Mouse (Mus musculus): Measurements from ENCODE around the gene Tbc1d32.

The Tbc1d32 gene

DNA sequence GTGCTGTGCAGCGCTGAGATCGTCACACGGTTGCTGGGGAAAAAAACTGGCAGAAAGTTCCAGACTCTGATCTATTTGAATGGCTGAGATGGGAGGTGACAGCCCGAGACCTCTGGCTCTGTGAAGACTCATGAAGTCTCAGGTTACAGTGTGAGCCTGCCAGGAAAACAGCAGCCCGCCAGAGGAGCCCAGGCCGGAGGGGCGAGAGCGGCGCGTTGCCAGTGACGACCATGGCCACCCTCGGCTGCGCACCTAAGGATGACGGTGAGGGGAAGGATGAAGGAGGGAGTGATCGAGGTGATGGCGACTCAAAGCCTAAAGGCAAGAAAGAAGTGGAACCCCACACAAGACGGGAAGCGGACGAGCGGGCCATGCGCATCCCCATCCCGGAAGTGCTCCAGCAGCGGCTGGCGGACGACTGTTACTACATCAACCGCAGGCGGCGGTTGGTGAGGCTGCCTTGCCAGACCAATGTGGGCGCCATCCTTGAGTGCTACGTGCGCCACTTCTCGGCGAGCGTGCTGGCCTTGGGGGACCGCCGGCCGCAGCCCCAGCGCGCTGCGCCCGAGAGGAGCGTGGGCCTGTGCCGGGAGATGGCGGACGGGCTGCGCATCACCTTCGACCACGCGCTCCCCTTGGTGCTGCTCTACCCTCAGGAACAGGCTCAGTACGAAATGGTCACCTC, 113.4 kb downstream of the Tbc1d32 start:
- peak; percentile 80 for DNase-seq (ENCODE audit: low read depth, low spot score)

DNA sequence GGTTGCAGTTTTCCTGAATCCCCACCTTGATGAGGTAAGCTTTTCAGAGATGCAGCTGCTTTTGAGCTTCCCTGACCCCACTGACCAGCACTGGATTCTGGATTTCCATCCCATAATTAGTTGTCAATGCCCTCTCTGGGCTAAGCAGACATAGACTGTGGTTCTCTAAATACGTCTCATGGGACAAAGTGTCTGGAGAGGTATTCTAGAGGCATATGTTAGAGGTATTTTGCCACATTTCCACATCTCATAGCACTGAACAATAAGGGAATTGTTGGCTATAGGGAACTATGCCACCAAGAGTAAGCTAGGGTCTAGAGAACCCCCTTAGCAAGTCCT, 121.5 kb downstream of the Tbc1d32 start:
- no peak for DNase-seq (ENCODE audit: low read depth, low spot score)

DNA sequence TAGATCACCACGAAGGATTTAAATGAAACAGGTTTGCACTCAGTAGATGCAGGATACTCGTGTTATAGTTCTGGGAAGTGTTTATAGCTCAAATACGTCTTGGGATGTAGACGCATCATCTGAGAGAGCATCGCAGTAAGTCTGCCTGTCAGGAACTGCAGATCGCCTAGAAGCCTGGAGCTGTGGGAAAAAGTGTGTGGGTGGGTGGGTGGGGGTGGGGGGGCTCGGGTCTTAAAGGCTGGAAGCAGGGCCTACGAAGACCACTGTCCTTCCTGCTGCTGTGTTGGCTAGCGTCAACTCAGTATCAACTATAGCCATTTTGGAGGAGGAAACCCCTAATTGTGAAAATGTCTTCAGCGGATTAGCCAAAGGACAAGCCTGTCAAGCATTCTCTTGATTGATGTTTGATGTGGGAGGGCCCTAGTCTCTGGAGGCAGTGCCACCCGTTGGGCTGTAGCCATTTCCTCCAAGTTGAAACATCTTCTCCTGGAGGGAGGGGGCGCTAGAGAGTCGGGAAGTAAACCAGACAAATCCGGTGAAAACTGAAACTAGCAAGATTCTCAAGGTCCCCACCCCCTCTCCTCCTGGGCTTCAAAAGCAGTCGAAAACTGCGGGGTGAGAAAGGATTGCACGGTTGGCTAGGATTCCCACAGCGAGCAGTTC, 122.0 kb downstream of the Tbc1d32 start, which contains the start of gene Msl3l2:
Msl3l2 (plus strand) TSS at position 585 of the 663 bp plus-strand sequence.
- peak; percentile 95 for DNase-seq (ENCODE audit: low read depth, low spot score)

DNA sequence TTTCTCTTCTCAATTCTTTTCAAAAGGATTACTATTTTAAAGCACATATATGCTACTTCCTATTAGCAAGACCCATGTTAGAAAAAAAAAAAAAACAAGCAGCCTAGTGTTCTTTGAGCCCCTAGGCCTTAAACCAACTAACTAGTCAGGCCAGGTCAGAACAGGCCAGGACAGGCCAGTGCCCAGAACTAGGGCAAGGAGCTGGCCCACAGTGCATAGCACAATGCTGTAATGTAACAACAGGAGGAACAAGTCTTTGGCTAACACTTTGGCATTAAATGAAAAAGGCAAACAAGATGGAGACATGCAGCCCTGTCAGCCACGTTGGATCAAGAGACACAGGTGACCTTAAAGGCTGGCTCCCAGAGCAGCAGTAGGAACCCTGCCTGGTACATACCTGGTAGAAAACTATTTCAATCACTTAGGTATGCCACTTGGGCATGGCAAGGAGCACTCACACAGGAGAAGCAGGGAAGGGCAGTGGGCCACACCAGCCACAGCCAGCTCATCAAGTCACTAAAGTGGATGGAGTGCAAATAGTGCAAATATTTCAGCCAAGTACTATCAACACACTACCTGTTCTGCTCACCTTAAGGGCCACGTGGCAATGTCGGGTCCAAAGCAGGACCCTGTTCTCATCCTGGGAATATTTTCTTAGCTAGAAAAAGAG, 128.7 kb downstream of the Tbc1d32 start:
- no peak for DNase-seq (ENCODE audit: low read depth, low spot score)

DNA sequence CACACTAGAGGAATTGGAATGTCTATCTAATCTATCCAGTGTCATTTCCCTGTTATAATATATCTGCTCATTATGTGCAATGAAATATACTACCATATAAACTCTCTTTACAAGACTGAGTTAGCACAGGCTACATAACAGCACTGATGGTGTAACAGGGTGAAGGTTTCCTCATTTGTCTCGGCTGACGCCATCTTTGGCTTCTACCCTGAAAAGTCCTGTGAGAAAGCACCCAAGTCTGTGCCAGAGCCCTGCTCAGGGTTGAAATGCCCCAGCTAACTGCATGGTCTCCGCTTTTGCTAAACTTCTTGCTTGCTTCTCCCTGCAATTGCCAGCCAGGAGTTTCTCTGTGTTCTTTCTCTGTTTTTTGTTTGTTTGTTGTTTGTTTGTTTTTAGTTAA, 129.4 kb downstream of the Tbc1d32 start:
- no peak for DNase-seq (ENCODE audit: low read depth, low spot score)

DNA sequence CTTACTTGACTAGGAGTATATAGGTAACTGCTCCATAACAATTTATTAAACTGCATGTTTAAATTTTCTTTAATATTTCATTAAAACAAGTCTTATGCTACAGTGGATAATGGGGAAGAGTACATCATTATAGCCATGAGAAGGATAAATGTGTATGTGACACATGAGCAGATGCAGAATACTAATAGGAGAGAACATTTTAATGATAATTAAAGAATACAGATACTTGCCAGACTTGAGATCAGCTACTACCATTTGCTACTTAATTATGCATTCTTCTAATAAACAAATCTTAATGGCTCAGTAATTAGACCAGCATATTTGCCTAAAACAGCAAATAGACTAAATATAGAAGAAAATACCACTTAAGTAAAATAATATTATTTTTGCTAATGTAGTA, 131.7 kb downstream of the Tbc1d32 start:
- no peak for DNase-seq (ENCODE audit: low read depth, low spot score)

DNA sequence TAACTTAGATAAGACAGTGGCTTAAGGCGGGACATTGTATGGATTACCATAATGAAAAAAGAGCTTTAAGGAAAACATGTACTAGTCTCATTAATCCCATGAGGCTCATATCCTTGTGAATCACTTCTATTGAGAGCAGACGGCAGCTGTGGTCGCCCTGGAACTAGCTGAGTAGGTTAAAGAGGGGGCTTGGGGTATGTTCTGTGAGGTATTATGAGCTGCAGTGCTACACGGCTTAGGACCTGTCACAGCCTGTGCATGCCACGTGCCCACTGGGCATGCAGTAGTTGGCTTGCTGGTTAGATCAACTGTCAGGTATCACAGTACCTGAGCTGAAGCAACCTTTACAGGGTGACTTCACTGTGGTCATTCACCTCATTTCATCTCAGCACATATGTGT, 133.9 kb downstream of the Tbc1d32 start:
- DNase-seq (ENCODE audit: low read depth, low spot score): no peak

DNA sequence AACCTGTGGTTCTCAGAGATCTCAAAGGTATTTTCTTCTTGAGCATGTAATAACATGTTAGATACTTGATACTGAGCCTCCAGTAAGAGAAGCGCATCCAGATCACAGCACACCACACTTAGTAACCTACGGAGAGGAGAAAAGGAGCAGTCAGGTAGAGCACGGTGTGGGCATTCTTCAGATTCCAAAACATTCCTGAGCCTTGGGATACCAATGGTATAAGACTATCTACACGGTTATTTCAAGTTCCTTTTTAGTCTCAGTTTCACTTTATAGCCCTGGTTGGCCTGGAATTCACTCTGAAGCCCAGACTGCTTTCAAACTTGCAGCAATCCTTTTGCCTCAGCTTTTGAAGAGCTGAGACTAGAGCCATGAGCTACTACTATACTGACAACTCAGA, 138.8 kb downstream of the Tbc1d32 start:
- DNase-seq (ENCODE audit: low read depth, low spot score): no peak

DNA sequence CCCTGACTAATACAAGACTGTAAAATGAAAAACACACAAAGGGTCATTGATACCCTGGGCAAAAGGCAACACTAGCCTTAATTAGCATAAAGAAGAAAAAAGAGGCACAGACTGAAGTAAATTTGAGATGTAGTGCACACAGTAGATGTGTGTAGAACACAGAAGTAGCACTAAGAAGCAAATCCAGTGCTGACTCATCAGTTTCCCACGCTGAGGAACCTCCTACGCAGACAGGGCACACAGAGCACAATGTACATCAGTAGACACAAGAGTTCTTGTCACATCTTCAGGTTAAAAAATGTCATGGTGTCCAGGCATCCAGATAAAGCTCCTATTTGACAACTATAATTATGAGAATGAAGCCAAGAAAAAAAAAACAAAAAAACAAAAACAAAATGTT, 165.7 kb downstream of the Tbc1d32 start:
- no peak for DNase-seq (ENCODE audit: low read depth, low spot score)

DNA sequence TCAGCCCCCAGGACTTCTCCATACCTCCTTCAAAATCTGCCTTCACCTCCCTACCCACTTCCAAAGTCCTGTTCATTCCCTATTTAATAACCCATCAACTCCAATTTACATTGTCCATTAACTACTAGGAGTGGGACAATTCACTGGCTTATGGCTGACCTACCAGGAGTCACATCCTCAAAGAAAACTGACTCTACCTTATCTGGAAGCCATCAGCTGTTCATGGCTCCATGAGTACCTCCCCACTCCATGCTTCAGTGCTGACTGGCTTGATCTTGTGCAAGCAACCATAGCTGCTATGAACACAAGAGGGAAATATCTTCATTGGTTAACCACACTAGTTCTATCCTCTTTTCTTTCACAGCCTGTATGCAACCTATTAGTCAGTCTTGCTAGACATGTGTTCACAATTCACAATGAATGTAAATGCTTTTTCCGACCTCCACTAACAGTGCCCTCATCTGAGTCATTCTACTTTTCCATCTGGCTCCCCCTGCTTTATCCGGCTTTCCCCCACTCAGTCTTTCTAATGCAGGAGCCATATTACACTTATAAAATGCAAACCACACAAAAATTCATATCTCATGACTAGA, 167.2 kb downstream of the Tbc1d32 start:
- no peak for DNase-seq (ENCODE audit: low read depth, low spot score)

DNA sequence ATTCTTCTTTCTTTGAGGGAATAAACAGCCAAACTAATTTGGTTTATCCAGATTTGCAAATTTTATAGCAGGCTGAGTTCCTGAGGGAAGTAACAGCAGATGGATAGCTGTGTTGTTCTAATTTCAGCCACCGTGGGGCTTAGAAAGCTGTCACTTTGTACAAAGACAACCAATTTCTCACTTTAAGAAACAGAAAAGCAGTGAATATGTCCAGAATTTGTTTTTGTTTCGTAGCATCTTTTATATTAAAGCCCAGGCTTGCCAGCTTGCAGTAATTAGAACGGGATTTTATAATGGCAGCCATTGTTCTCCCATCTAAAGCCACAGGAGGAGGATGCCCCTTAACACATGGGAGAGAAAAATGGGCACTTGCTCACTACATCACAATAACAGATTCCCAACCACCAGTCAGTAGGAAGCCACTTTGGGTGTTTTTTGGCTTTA, 169.5 kb downstream of the Tbc1d32 start:
- no peak for DNase-seq (ENCODE audit: low read depth, low spot score)

DNA sequence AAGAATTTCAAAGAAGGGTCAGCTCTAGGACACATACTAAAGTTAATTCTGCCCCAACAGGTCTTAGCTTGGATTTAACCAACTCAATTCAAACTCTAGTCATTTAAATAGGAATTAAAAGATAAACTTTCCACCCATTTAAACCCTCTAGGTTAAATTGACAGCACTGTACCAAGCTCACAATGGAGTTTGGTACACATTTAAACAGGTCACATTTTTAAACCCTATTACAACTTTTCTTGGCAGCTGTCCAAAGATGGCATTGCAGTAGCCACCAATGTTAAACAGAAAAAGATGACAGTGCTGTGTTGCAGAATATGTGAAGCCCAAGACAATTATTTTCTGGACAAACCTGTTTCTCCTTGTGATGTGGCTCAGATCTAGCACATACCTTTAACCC, 203.1 kb downstream of the Tbc1d32 start:
- no peak for DNase-seq (ENCODE audit: low read depth, low spot score)

DNA sequence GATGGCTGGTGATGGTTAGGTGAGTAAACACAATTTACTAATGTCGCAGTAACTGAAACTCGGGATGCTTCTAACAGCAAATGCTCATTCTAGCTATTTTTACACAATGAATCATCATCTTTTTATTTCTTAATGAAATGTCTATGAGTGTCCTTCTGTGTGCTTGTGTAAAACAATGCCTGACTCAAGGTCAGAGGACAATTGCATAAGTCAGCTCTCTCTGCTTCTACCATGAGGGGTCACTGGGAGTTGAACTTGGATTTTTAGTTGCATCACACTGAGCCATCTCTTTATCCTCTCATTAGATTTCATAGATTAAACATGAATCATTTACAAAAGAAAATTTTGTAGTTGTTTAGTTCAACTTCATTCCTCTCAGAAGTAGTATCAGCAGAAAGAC, 203.9 kb downstream of the Tbc1d32 start:
- no peak for DNase-seq (ENCODE audit: low read depth, low spot score)

DNA sequence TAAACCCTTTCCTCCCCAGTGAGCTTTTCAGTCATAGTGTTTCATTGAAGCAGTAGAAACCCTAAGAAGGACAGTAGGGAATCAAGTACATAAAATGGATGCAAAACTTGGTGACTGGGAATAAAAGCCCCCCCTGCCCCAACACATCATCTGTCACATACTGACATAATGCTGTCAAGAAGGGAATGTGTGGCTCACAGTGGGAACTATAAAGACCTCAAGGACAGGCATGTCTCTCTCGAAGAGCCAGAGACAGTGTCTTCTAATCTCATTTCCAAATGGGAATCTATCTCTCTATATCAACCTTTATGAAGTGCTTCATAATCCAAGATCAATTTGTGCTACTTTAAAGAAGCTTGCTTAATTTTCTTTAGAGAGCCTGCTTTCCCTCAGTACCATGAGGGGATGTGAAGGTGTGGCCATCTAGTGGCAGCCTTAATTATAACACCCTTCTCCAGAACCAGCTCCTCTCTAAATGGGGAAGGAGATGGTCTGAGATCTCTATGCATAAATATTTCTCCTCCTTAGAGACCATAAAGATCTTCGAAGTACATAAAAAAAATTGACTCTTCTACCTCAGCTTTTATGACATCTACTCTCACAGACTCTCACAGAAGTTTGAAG, 248.5 kb downstream of the Tbc1d32 start:
- DNase-seq (ENCODE audit: low read depth, low spot score): peak; percentile 57

DNA sequence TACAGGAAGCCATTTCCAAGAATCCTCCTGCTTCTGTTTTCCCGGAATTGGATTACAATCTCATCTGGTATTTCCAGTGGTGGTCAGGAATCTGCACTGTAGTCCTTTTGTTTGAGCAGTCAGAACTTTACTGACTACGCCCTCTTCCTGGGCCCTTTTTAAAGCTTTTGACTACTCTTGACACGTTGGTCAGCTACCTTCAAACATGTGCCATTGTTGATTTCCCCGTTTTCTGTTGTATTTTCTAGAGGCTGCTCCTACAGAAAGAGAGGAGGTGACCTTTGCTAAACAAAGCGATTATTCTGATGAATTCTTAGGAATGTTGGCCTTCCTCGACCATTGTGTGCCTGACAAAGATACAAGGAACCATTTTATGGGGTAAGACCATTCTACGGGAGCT, 250.5 kb downstream of the Tbc1d32 start:
- no peak for DNase-seq (ENCODE audit: low read depth, low spot score)
